Mouse (Mus musculus) hindbrain, embryonic 11.5 days (tissue): ENCODE measurements around the gene Gnb1l. TPM values are rescaled to one million over a fixed set of nuclear protein-coding genes. Genes with fewer than 3 reads are reported as not detected.

Experiments
- ATAC-seq: fragments of 200-750 bp; cut with Nextera tagmentation; 2 replicates; pipeline ENCODE4 v1.8.0; 2017; ENCODE audit warnings: mild to moderate bottlenecking, moderate TSS enrichment, moderate library complexity; ENCODE audit not compliant: low FRiP score
- DNase-seq: peaks from one replicate; pipeline ENCODE4 v3.0.0-alpha.2; 2015; ENCODE audit warnings: low spot score
- H3K27ac ChIP-seq: fragments of 300-500 bp; sonication (generic); 2 replicates; pipeline ENCODE4 v1.5.1; 2014; ENCODE audit warnings: mild to moderate bottlenecking, low read depth, low read length
- H3K27me3 ChIP-seq: fragments of 300-500 bp; sonication (generic); 2 replicates; pipeline ENCODE4 v1.6.1; 2014; ENCODE audit warnings: mild to moderate bottlenecking, low read length, moderate library complexity, mixed read lengths; ENCODE audit not compliant: control insufficient read depth, insufficient read depth
- H3K36me3 ChIP-seq: fragments of 300-500 bp; sonication (generic); 2 replicates; pipeline ENCODE4 v1.6.1; 2014; ENCODE audit warnings: mild to moderate bottlenecking, low read length, moderate library complexity, mixed read lengths; ENCODE audit not compliant: control insufficient read depth, insufficient read depth
- H3K4me1 ChIP-seq: fragments of 300-500 bp; sonication (generic); replicated peaks from 2 replicates; pipeline ENCODE4 v1.6.1; 2014; ENCODE audit warnings: low read length, mixed read lengths; ENCODE audit not compliant: control insufficient read depth, insufficient read depth
- H3K4me2 ChIP-seq: fragments of 300-500 bp; sonication (generic); replicated peaks from 2 replicates; pipeline ENCODE4 v1.6.1; 2014; ENCODE audit warnings: mild to moderate bottlenecking, low read depth, low read length
- H3K4me3 ChIP-seq: fragments of 300-500 bp; sonication (generic); 2 replicates; pipeline ENCODE4 v1.5.1; 2014; ENCODE audit warnings: low read depth, low read length
- H3K9ac ChIP-seq: fragments of 300-500 bp; sonication (generic); 2 replicates; pipeline ENCODE4 v1.6.1; 2014; ENCODE audit warnings: low read depth, low read length
- H3K9me3 ChIP-seq: fragments of 300-500 bp; sonication (generic); 2 replicates; pipeline ENCODE4 v1.6.1; 2016; ENCODE audit warnings: low read length; ENCODE audit not compliant: control insufficient read depth
- WGBS: fragments of 180-500 bp; shearing (Covaris S2); extraction: QIAGEN DNeasy Blood & Tissue Kit; methylation state at CpG from one replicate; pipeline ENCODE4 v1.1.7; 2014; 5-methylcytosine and 5-hydroxymethylcytosine counted together
- polyA plus RNA-seq: library from polyadenylated mRNA; unstranded; fragments of >200 nt; fragmentation: Nextera tagmentation; extraction: Ambion mirVana; gene quantifications from 2 replicates; pipeline ENCODE4 v1.2.1, GENCODE M21; 2014

The Gnb1l gene
- 13.0 and 14.9 TPM in 2 replicates for polyA plus RNA-seq

GRCm38 (mm10) chr16:18498558-18498990 is at the start of gene Gnb1l, which contains the start of gene Rtl10:
Gene Gnb1l (plus strand): TSS chr16:18498713.
Gene Rtl10 (plus strand): TSS chr16:18498901.
- Histone ChIP-seq H3K36me3 (peaks cover 7% of the 10 kb centered on the region; the same call in 1 of the 2 replicates), H3K4me3 (peak within 1 kb of the TSS; percentile 60), H3K27me3 (no peaks in the 10 kb centered on the region), H3K9ac (peak within 1 kb of the TSS; percentile 73), H3K4me1 (peaks cover 8% of the 10 kb centered on the region), H3K27ac (peak within 1 kb of the TSS; percentile 75), H3K9me3 (no peaks in the 10 kb centered on the region), H3K4me2 (peak within 1 kb of the TSS; percentile 91)
- DNase-seq (peak; percentile 98), ATAC-seq (peak; percentile 99)
- 0% methylated on average over 23 of the region's 51 CpGs for WGBS

GRCm38 (mm10) chr16:18449005-18449404 is 49.5 kb upstream of the Gnb1l start:
- no peak overlapping the region for H3K9ac ChIP-seq

GRCm38 (mm10) chr16:18451486-18452181 is 46.9 kb upstream of the Gnb1l start:
- Histone ChIP-seq H3K4me3 (no peak overlapping the region), H3K27me3 (no peaks in the 10 kb centered on the region), H3K27ac (no peak overlapping the region), H3K9ac (no peak overlapping the region), H3K9me3 (no peaks in the 10 kb centered on the region), H3K4me1 (no peaks in the 10 kb centered on the region), H3K36me3 (no peaks in the 10 kb centered on the region), H3K4me2 (no peak overlapping the region)
- WGBS: 71% methylated on average over 9 of the region's 9 CpGs
- ATAC-seq: no peak
- DNase-seq: no peak

More at GRCm38 (mm10) chr16:18449005-18449404, 49.5 kb upstream of the Gnb1l start:
- Histone ChIP-seq H3K4me2 (no peak overlapping the region), H3K4me3 (no peak overlapping the region), H3K27me3 (no peaks in the 10 kb centered on the region), H3K27ac (no peak overlapping the region), H3K9me3 (no peaks in the 10 kb centered on the region), H3K36me3 (no peaks in the 10 kb centered on the region), H3K4me1 (no peaks in the 10 kb centered on the region)
- DNase-seq: no peak
- ATAC-seq: no peak
- WGBS: 93% methylated on average over 4 of the region's 4 CpGs

- no peak overlapping the region for H3K9ac ChIP-seq
- 84% methylated on average over 8 of the region's 8 CpGs for WGBS
These were observed 46.1 kb upstream of the Gnb1l start for GRCm38 (mm10) chr16:18452361-18452862.

GRCm38 (mm10) chr16:18453846-18454245 is 44.7 kb upstream of the Gnb1l start:
- no peak overlapping the region for H3K4me2 ChIP-seq
- H3K4me1 ChIP-seq: no peaks in the 10 kb centered on the region
- no peak for DNase-seq
- ATAC-seq: no peak
- no peaks in the 10 kb centered on the region for H3K9me3 ChIP-seq
- no peak overlapping the region for H3K27ac ChIP-seq
- no peak overlapping the region for H3K4me3 ChIP-seq
- no peak overlapping the region for H3K9ac ChIP-seq
- WGBS: 41% methylated on average over 5 of the region's 5 CpGs
- no peaks in the 10 kb centered on the region for H3K36me3 ChIP-seq
- no peaks in the 10 kb centered on the region for H3K27me3 ChIP-seq

More at GRCm38 (mm10) chr16:18452361-18452862, 46.1 kb upstream of the Gnb1l start:
- Histone ChIP-seq H3K36me3 (no peaks in the 10 kb centered on the region), H3K4me2 (no peak overlapping the region), H3K4me1 (no peaks in the 10 kb centered on the region), H3K27me3 (no peaks in the 10 kb centered on the region), H3K9me3 (no peaks in the 10 kb centered on the region), H3K27ac (no peak overlapping the region), H3K4me3 (no peak overlapping the region)
- no peak for DNase-seq
- no peak for ATAC-seq

GRCm38 (mm10) chr16:18455407-18455806 is 43.1 kb upstream of the Gnb1l start:
- Histone ChIP-seq H3K27ac (no peak overlapping the region), H3K9ac (no peak overlapping the region), H3K4me3 (no peak overlapping the region), H3K27me3 (no peaks in the 10 kb centered on the region), H3K4me1 (peaks cover 10% of the 10 kb centered on the region), H3K4me2 (no peak overlapping the region), H3K36me3 (no peaks in the 10 kb centered on the region), H3K9me3 (no peaks in the 10 kb centered on the region)
- 90% methylated on average over 6 of the region's 6 CpGs for WGBS
- ATAC-seq (no peak), DNase-seq (no peak)

- no peaks in the 10 kb centered on the region for H3K27me3 ChIP-seq
These were observed 39.9 kb upstream of the Gnb1l start for GRCm38 (mm10) chr16:18458661-18459060.

GRCm38 (mm10) chr16:18459335-18459954 is 39.1 kb upstream of the Gnb1l start:
- Histone ChIP-seq H3K36me3 (no peaks in the 10 kb centered on the region), H3K9me3 (no peaks in the 10 kb centered on the region), H3K4me3 (no peak overlapping the region), H3K4me1 (peaks cover 10% of the 10 kb centered on the region), H3K4me2 (0 out of 2 replicates have a peak overlapping the region, but pooled peaks have one; percentile 18), H3K27me3 (no peaks in the 10 kb centered on the region), H3K27ac (peak overlapping the region; percentile 47; the same call in 1 of the 2 replicates), H3K9ac (peak overlapping the region; percentile 27; the same call in 1 of the 2 replicates)
- 14% methylated on average over 12 of the region's 12 CpGs for WGBS
- ATAC-seq (peak; percentile 22; the same call in 1 of the 2 replicates), DNase-seq (peak; percentile 30)

More at GRCm38 (mm10) chr16:18458661-18459060, 39.9 kb upstream of the Gnb1l start:
- no peak for ATAC-seq
- H3K27ac ChIP-seq: no peak overlapping the region
- no peaks in the 10 kb centered on the region for H3K36me3 ChIP-seq
- peaks cover 10% of the 10 kb centered on the region for H3K4me1 ChIP-seq
- H3K9ac ChIP-seq: 0 out of 2 replicates have a peak overlapping the region, but pooled peaks have one; percentile 15
- no peak overlapping the region for H3K4me3 ChIP-seq
- no peak overlapping the region for H3K4me2 ChIP-seq
- DNase-seq: no peak
- H3K9me3 ChIP-seq: no peaks in the 10 kb centered on the region
